Mouse (Mus musculus) heart, embryonic 11.5 days (tissue): ENCODE results near the gene Med13l. TPM values are rescaled to one million over a fixed set of nuclear protein-coding genes. Genes with fewer than 3 reads are reported as not detected.

ENCODE experiments used
- ATAC-seq: fragments of 200-750 bp; cut with Nextera tagmentation; replicated peaks from 2 replicates; pipeline ENCODE4 v1.8.0; 2017; ENCODE audit warnings: moderate library complexity; ENCODE audit not compliant: insufficient number of reproducible peaks, low FRiP score, low TSS enrichment
- H3K27ac ChIP-seq: fragments of 300-500 bp; sonication (generic); 2 replicates; pipeline ENCODE4 v1.5.1; 2014; ENCODE audit warnings: mild to moderate bottlenecking, low read depth, low read length
- H3K27me3 ChIP-seq: fragments of 300-500 bp; sonication (generic); 2 replicates; pipeline ENCODE4 v1.6.1; 2014; ENCODE audit warnings: mild to moderate bottlenecking, low read length, mixed read lengths; ENCODE audit not compliant: control insufficient read depth, insufficient read depth
- H3K36me3 ChIP-seq: fragments of 300-500 bp; sonication (generic); 2 replicates; pipeline ENCODE4 v1.6.1; 2014; ENCODE audit warnings: mild to moderate bottlenecking, low read length, moderate library complexity, mixed read lengths; ENCODE audit not compliant: control insufficient read depth, insufficient read depth
- H3K4me1 ChIP-seq: fragments of 300-500 bp; sonication (generic); 2 replicates; pipeline ENCODE4 v1.6.1; 2014; ENCODE audit warnings: low read length; ENCODE audit not compliant: control insufficient read depth, insufficient read depth
- H3K4me2 ChIP-seq: fragments of 300-500 bp; sonication (generic); 2 replicates; pipeline ENCODE4 v1.6.1; 2014; ENCODE audit warnings: mild to moderate bottlenecking, moderate library complexity
- H3K4me3 ChIP-seq: fragments of 300-500 bp; sonication (generic); 2 replicates; pipeline ENCODE4 v1.5.1; 2014; ENCODE audit warnings: low read depth, low read length
- H3K9ac ChIP-seq: fragments of 300-500 bp; sonication (generic); 2 replicates; pipeline ENCODE4 v1.6.1; 2014; ENCODE audit warnings: mild to moderate bottlenecking, low read depth, low read length, moderate library complexity
- H3K9me3 ChIP-seq: fragments of 300-500 bp; sonication (generic); replicated peaks from 2 replicates; pipeline ENCODE4 v1.6.1; 2016; ENCODE audit warnings: low read length; ENCODE audit not compliant: control insufficient read depth
- WGBS: fragments of 180-500 bp; shearing (Covaris S2); extraction: QIAGEN DNeasy Blood & Tissue Kit; methylation state at CpG from one replicate; pipeline ENCODE4 v1.1.7; 2014; ENCODE audit not compliant: insufficient replicate concordance; 5-methylcytosine and 5-hydroxymethylcytosine counted together
- polyA plus RNA-seq: library from polyadenylated mRNA; unstranded; fragments of >200 nt; fragmentation: Nextera tagmentation; extraction: Ambion mirVana; gene quantifications from 2 replicates; pipeline ENCODE4 v1.2.1, GENCODE M21; 2014

The Med13l gene
- polyA plus RNA-seq, 1 experiment from 2014 or later: 9.7 TPM

DNA sequence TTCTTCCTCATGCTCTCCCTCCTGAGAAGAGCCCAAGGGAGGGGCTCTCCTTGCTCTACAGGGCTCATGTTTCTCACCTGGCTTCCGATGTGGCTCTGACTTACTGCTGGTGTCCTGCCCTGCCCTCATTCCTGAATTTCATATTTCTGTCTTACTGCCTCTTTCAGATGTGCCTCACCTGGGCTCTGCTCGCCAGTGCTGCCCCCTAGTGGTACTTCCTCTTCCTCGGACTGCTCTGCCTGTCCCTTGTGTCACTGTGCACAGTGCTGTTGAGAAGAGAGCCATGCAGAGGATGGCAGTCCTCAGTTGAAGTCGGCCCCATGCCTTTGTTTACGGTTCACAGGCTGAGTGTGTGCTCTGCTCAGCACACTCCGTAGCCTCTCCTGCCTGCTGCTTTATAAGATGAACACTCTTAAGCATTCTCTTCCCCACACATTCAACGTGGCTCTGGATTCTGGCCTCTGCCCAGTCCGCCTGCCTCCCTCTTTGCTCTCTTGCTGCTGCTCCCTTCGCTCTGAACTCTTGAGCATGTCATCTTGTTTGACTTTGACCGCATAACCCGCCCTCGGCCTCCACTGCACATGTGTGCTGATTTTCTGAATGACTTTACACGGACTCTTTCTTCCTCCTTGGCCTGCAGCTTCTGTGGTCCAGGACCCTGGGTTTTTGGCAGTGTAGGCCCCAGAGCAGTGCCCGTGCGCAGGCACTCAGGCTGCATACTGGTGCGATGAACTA, 147.9 kb downstream of the Med13l start:
- no peak overlapping the region for H3K27ac ChIP-seq
- H3K36me3 ChIP-seq: no peaks in the 10 kb centered on the region
- H3K9ac ChIP-seq: no peak overlapping the region
- WGBS: 70% methylated on average over 16 of the region's 16 CpGs
- H3K9me3 ChIP-seq: no peaks in the 10 kb centered on the region
- H3K27me3 ChIP-seq: no peaks in the 10 kb centered on the region
- H3K4me1 ChIP-seq: peaks cover 38% of the 10 kb centered on the region
- H3K4me3 ChIP-seq: no peak overlapping the region
- no peak overlapping the region for H3K4me2 ChIP-seq
- ATAC-seq: no peak

DNA sequence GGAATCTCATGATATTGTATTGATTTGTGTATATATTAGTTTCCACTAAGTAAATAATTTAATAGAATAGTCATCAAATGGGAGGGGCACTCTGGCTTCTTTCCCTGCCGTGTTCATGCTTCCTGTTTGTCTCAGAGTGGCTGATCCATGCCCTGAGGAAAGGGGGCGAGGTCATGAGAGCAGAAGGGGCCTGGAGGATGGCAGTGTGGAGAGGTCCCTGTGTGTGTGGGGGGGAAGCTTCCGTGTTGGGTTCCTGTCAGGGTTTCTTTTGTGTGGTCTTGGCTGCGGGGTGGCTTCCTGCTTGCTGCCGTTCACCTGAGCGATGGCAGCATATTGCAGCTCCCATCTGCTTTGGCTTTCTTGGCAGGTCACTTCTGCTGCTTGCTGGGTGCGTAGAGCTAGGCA, 149.4 kb downstream of the Med13l start:
- Histone ChIP-seq H3K4me1 (peaks cover 35% of the 10 kb centered on the region), H3K27me3 (no peaks in the 10 kb centered on the region), H3K4me3 (no peak overlapping the region), H3K4me2 (no peak overlapping the region), H3K9ac (no peak overlapping the region), H3K36me3 (no peaks in the 10 kb centered on the region), H3K9me3 (no peaks in the 10 kb centered on the region), H3K27ac (no peak overlapping the region)
- 64% methylated on average over 7 of the region's 7 CpGs for WGBS
- ATAC-seq: no peak

DNA sequence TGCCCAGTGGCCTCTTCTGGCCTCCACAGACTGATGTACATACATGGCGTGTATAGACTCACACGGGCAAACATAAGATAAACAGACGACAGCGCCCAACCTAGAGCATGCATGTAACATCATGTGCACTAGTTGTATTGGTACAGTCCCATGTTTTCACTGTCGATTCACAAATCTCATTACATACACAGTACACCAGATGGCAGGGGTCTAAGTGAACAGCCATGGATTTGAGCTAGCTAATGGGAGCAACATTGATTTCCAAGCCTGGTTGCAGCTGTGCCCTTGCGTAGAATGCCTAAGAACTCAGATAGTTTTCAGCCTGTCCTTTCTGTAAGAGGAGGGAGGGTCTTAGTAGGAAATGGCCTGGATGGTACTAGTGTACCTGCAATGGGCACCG, 155.0 kb downstream of the Med13l start:
- WGBS: 94% methylated on average over 7 of the region's 7 CpGs
- no peak overlapping the region for H3K4me2 ChIP-seq
- no peaks in the 10 kb centered on the region for H3K9me3 ChIP-seq
- H3K4me3 ChIP-seq: no peak overlapping the region
- no peak overlapping the region for H3K9ac ChIP-seq
- no peaks in the 10 kb centered on the region for H3K36me3 ChIP-seq
- H3K27ac ChIP-seq: no peak overlapping the region
- H3K27me3 ChIP-seq: no peaks in the 10 kb centered on the region
- ATAC-seq: no peak
- H3K4me1 ChIP-seq: peaks cover 31% of the 10 kb centered on the region

DNA sequence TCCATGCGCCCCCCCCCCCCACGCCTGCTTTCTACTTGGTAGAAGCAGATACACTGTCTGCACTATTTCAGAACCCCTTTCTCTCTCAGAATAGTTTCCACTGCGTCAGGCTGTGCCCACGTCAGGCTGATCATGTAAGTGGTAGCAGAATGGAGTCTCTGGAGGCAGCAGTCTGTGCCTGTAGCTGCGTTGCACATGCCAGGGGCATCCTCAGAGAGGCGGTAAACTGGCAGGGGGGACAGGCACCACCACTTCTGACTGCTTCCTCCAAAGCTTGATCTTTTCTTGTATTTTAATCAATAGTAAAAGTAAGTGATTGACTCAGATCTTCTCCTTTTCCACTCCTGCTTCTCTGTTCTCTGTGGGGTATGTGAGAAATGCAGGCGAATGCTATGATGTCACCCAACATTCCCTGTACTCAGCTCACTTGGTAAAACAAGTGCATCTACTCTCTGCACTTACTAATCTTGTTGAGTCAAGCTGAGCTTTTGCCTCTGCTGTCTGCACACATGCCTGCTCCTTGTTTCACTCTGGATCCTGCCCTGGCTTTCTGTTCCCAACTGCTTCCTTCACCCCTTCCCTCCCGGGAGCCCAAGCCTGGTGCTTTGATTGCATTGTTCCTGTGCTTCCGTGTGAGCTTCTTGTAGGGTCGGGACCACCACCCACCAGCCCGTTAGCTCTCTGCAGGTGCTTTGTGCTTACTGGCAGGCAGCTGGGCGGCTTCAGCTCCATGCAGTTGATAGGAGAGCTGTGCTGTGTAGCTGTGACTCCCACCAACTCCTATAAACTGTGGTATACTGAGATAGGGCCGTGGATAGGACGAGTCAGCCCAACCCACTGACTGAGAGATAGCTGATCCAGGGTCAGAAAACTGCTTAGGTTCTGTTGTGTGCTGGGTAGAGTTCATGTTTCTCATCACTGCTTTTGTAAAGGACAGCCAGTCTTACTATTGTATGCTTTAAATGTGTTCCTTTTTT, 156.1 kb downstream of the Med13l start:
- Histone ChIP-seq H3K4me1 (peaks cover 30% of the 10 kb centered on the region), H3K9me3 (no peaks in the 10 kb centered on the region), H3K36me3 (no peaks in the 10 kb centered on the region), H3K4me3 (no peak overlapping the region), H3K27me3 (no peaks in the 10 kb centered on the region), H3K4me2 (peak overlapping the region; percentile 36), H3K27ac (no peak overlapping the region; the same call in 1 of the 2 replicates), H3K9ac (no peak overlapping the region)
- 39% methylated on average over 14 of the region's 14 CpGs for WGBS
- ATAC-seq: no peak

DNA sequence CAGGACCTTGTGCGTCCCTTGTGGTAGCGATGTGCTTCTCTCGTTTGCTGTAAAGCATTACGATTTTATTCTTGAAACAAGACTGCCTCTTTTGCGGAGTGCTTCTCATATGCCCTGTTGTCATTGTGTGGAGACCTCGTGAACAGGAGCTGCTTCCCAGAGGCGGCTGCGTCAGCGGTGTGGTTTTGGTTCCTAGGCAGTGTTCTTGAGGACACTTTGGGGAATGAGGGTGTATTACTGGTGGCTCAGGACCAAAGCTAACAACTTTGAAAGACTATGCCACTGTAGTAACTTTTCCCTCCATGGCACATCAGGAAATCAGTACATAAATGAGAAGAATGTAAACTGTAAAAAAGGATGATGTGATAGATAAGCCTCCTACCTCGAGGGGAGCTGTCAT, 157.0 kb downstream of the Med13l start:
- WGBS: 72% methylated on average over 10 of the region's 10 CpGs
- no peak overlapping the region for H3K27ac ChIP-seq
- no peak overlapping the region for H3K9ac ChIP-seq
- H3K4me2 ChIP-seq: no peak overlapping the region
- ATAC-seq: no peak
- H3K4me1 ChIP-seq: peaks cover 31% of the 10 kb centered on the region
- no peaks in the 10 kb centered on the region for H3K9me3 ChIP-seq
- H3K4me3 ChIP-seq: no peak overlapping the region
- H3K27me3 ChIP-seq: no peaks in the 10 kb centered on the region
- H3K36me3 ChIP-seq: no peaks in the 10 kb centered on the region

- ATAC-seq: no peak
- no peak overlapping the region for H3K4me3 ChIP-seq
These were observed 157.6 kb downstream of the Med13l start for GRCm38 (mm10) chr5:118718070-118718469.

GRCm38 (mm10) chr5:118721416-118721815, 160.9 kb downstream of the Med13l start:
- H3K4me1 ChIP-seq: peaks cover 25% of the 10 kb centered on the region
- no peak overlapping the region for H3K9ac ChIP-seq
- 84% methylated on average over 12 of the region's 12 CpGs for WGBS
- no peak for ATAC-seq
- H3K36me3 ChIP-seq: peaks cover 1% of the 10 kb centered on the region; the same call in 1 of the 2 replicates
- no peaks in the 10 kb centered on the region for H3K27me3 ChIP-seq
- H3K4me2 ChIP-seq: no peak overlapping the region
- H3K27ac ChIP-seq: no peak overlapping the region
- H3K4me3 ChIP-seq: no peak overlapping the region
- H3K9me3 ChIP-seq: no peaks in the 10 kb centered on the region

More at GRCm38 (mm10) chr5:118718070-118718469, 157.6 kb downstream of the Med13l start:
- WGBS: 86% methylated on average over 6 of the region's 6 CpGs
- H3K9ac ChIP-seq: no peak overlapping the region
- no peaks in the 10 kb centered on the region for H3K36me3 ChIP-seq
- no peaks in the 10 kb centered on the region for H3K27me3 ChIP-seq
- H3K27ac ChIP-seq: no peak overlapping the region
- peaks cover 34% of the 10 kb centered on the region for H3K4me1 ChIP-seq
- H3K9me3 ChIP-seq: no peaks in the 10 kb centered on the region
- no peak overlapping the region for H3K4me2 ChIP-seq

- no peak for ATAC-seq
- Histone ChIP-seq H3K9me3 (no peaks in the 10 kb centered on the region), H3K9ac (no peak overlapping the region), H3K4me1 (peaks cover 25% of the 10 kb centered on the region), H3K4me2 (no peak overlapping the region), H3K4me3 (no peak overlapping the region), H3K27me3 (no peaks in the 10 kb centered on the region), H3K27ac (no peak overlapping the region), H3K36me3 (peaks cover 3% of the 10 kb centered on the region; the same call in 1 of the 2 replicates)
- 89% methylated on average over 5 of the region's 5 CpGs for WGBS
These were observed 161.4 kb downstream of the Med13l start for GRCm38 (mm10) chr5:118721848-118722247.
